Mouse (Mus musculus) liver, embryonic 12.5 days (tissue): ENCODE measurements at regions not wholly inside any gene's neighbourhood (a gene's known extent, or its start where the extent isn't known, plus 50 kb on each side); places are given as distances from the start of the nearest gene placed in this dataset.
A peak's percentile ranks its signal among the peaks of the same experiment; 100 is the strongest.

Experiments used
- ATAC-seq: fragments of 200-750 bp; cut with Nextera tagmentation; 2 replicates; pipeline ENCODE4 v1.8.0; 2017; ENCODE audit warnings: moderate number of reproducible peaks, mild to moderate bottlenecking, moderate library complexity
- H3K27ac ChIP-seq: fragments of 300-500 bp; sonication (generic); 2 replicates; pipeline ENCODE4 v1.5.1; 2016; ENCODE audit warnings: mild to moderate bottlenecking
- H3K27me3 ChIP-seq: fragments of 300-500 bp; sonication (generic); replicated peaks from 2 replicates; pipeline ENCODE4 v1.6.1; 2016; ENCODE audit warnings: mild to moderate bottlenecking, moderate library complexity
- H3K36me3 ChIP-seq: fragments of 300-500 bp; sonication (generic); 2 replicates; pipeline ENCODE4 v1.6.1; 2016; ENCODE audit warnings: mild to moderate bottlenecking, moderate library complexity
- H3K4me1 ChIP-seq: fragments of 300-500 bp; sonication (generic); 2 replicates; pipeline ENCODE4 v1.6.1; 2016
- H3K4me2 ChIP-seq: fragments of 300-500 bp; sonication (generic); 2 replicates; pipeline ENCODE4 v1.6.1; 2016; ENCODE audit warnings: mild to moderate bottlenecking, moderate library complexity
- H3K4me3 ChIP-seq: fragments of 300-500 bp; sonication (generic); 2 replicates; pipeline ENCODE4 v1.5.1; 2016; ENCODE audit warnings: mild to moderate bottlenecking, moderate library complexity
- H3K9ac ChIP-seq: fragments of 300-500 bp; sonication (generic); 2 replicates; pipeline ENCODE4 v1.6.1; 2016; ENCODE audit warnings: mild to moderate bottlenecking, moderate library complexity
- H3K9me3 ChIP-seq: fragments of 300-500 bp; sonication (generic); replicated peaks from 2 replicates; pipeline ENCODE4 v1.6.1; 2016; ENCODE audit warnings: mild to moderate bottlenecking, moderate library complexity
- WGBS: fragments of 180-500 bp; shearing (Covaris S2); methylation state at CpG from one replicate; pipeline ENCODE4 v1.1.7; 2016; ENCODE audit not compliant: insufficient replicate concordance; 5-methylcytosine and 5-hydroxymethylcytosine counted together

- no peaks in the 10 kb centered on the region for H3K27me3 ChIP-seq
- H3K4me3 ChIP-seq: no peak overlapping the region
- WGBS: 88% methylated on average over 9 of the region's 9 CpGs
- no peak overlapping the region for H3K4me2 ChIP-seq
- H3K4me1 ChIP-seq: 0 out of 2 replicates have a peak, but pooled peaks cover 10% of the 10 kb centered on the region
- no peaks in the 10 kb centered on the region for H3K36me3 ChIP-seq
- H3K9me3 ChIP-seq: no peaks in the 10 kb centered on the region
- no peak for ATAC-seq
- no peak overlapping the region for H3K9ac ChIP-seq
- no peak overlapping the region for H3K27ac ChIP-seq
Measured at GRCm38 (mm10) chr12:17481687-17482086, 62.9 kb upstream of the Odc1 start.

GRCm38 (mm10) chr12:17482196-17482595 lies 62.4 kb upstream of the Odc1 start:
- Histone ChIP-seq H3K4me2 (no peak overlapping the region), H3K4me1 (peaks cover 15% of the 10 kb centered on the region), H3K9me3 (no peaks in the 10 kb centered on the region), H3K27me3 (no peaks in the 10 kb centered on the region), H3K36me3 (no peaks in the 10 kb centered on the region), H3K9ac (no peak overlapping the region), H3K27ac (no peak overlapping the region), H3K4me3 (no peak overlapping the region)
- ATAC-seq: no peak
- 81% methylated on average over 13 of the region's 13 CpGs for WGBS

DNA sequence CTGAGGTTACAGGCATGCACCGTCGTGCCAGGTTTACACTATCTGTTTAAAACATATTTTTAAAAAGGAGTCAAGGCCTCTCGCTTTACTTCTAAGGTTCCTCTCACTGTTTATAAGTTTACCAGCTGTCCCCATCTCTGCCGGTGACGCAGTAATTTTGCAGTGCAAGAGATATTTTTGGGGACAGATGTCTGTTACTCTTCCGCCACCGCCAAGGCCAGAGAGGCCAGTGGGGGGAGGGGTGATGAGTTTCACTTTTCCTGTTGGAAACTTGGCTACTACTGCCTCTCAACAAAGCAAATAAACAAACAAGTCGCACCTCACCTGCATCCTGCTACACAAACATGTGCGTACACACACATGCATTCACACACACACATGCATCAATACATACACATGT lies 60.1 kb upstream of the Odc1 start:
- no peak overlapping the region for H3K4me2 ChIP-seq
- H3K9ac ChIP-seq: no peak overlapping the region
- H3K27me3 ChIP-seq: 0 out of 2 replicates have a peak, but pooled peaks cover 3% of the 10 kb centered on the region
- H3K9me3 ChIP-seq: no peaks in the 10 kb centered on the region
- no peak overlapping the region for H3K4me3 ChIP-seq
- no peak overlapping the region for H3K27ac ChIP-seq
- H3K4me1 ChIP-seq: peaks cover 31% of the 10 kb centered on the region
- H3K36me3 ChIP-seq: no peaks in the 10 kb centered on the region
- 41% methylated on average over 9 of the region's 9 CpGs for WGBS
- no peak for ATAC-seq

DNA sequence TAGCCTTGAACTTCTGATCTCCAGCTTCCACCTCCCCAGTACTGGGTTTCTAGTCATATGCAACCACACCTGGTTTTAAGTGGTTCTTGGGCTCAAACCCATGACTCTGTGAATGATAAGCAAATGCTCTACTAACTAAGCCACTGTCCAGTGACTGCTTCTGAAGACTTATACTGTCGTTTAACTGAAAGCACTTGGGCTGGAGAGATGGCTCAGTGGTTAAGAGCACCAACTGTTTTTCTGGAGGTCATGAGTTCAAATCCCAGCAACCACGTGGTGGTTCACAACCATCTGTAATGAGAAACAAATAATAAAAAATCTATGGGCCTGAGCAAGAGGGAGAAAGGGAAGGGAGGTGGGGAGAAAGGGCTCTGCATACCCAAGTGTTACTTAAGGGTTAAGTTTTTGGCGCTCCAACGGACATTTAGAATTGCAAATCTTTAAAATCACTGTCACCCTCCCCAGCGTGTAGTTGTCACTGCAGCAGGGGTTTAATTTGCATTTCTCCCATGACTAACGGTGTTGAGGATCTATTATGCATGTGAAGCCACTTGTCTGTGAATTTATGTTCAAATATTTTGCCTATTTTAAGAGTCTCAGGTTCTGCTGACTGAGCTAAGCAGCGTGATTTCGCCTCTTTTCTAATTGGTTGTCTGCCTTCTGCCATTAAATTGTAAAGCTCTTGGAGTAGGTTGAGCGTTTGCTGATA lies 58.4 kb upstream of the Odc1 start:
- Histone ChIP-seq H3K36me3 (no peaks in the 10 kb centered on the region), H3K9ac (no peak overlapping the region), H3K4me3 (no peak overlapping the region), H3K9me3 (no peaks in the 10 kb centered on the region), H3K4me2 (no peak overlapping the region), H3K27ac (no peak overlapping the region), H3K27me3 (0 out of 2 replicates have a peak, but pooled peaks cover 3% of the 10 kb centered on the region), H3K4me1 (peaks cover 31% of the 10 kb centered on the region)
- no peak for ATAC-seq
- 52% methylated on average over 9 of the region's 9 CpGs for WGBS

DNA sequence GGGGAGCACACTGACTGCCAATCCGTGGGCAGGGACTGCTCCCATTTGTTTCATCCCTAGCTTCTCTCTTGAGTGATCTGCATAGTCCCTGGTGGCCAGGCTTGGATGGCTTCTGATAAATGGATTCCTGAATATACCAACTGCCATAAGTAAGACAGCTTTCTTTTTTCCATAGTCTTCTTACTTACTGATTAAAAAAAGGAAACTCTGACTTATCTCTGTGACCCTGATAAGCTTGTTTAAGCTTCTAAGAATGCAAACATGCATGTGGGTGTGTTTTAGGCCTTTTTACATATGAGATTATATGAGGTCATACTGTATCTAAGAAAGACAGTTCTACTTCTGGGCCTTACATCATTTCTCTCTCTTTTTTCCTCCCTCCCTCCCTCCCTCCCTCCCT lies 57.3 kb upstream of the Odc1 start:
- 0 out of 2 replicates have a peak, but pooled peaks cover 3% of the 10 kb centered on the region for H3K27me3 ChIP-seq
- H3K36me3 ChIP-seq: no peaks in the 10 kb centered on the region
- no peak overlapping the region for H3K27ac ChIP-seq
- H3K4me2 ChIP-seq: no peak overlapping the region
- H3K9ac ChIP-seq: no peak overlapping the region
- H3K9me3 ChIP-seq: no peaks in the 10 kb centered on the region
- no peak for ATAC-seq
- WGBS: 21% methylated on average over 1 of the region's 1 CpGs
- no peak overlapping the region for H3K4me3 ChIP-seq
- peaks cover 31% of the 10 kb centered on the region for H3K4me1 ChIP-seq

- H3K27me3 ChIP-seq: 0 out of 2 replicates have a peak, but pooled peaks cover 3% of the 10 kb centered on the region
- WGBS: 72% methylated on average over 1 of the region's 1 CpGs
- no peaks in the 10 kb centered on the region for H3K9me3 ChIP-seq
- ATAC-seq: no peak
- no peak overlapping the region for H3K4me2 ChIP-seq
- H3K4me1 ChIP-seq: peaks cover 40% of the 10 kb centered on the region
- H3K36me3 ChIP-seq: no peaks in the 10 kb centered on the region
- no peak overlapping the region for H3K27ac ChIP-seq
- no peak overlapping the region for H3K9ac ChIP-seq
- H3K4me3 ChIP-seq: no peak overlapping the region
Measured at GRCm38 (mm10) chr12:17488203-17488602, 56.4 kb upstream of the Odc1 start.

DNA sequence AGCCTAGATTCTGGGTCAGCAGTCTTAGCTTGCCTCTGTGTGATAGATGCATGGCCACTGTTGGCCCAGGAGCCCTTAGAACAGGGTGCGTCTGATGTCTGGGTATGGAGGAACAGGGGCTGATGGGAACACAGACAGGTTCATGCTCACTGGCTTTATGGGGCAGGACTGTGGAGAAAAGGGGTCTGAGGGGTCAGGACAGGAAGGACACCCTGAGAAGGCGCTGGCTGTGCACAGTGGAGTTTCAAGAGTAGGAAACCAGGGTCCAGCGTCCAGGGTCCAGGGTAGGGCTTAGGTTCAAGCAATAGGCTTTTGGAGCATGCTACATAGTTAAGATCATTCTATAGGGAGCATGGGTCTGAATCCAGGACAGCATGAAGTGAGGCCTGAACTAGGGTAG lies 54.6 kb upstream of the Odc1 start:
- Histone ChIP-seq H3K9me3 (no peaks in the 10 kb centered on the region), H3K27ac (no peak overlapping the region), H3K27me3 (peaks cover 11% of the 10 kb centered on the region; the same call in 1 of the 2 replicates), H3K4me3 (no peak overlapping the region), H3K9ac (no peak overlapping the region), H3K36me3 (no peaks in the 10 kb centered on the region), H3K4me2 (no peak overlapping the region), H3K4me1 (peaks cover 45% of the 10 kb centered on the region)
- no peak for ATAC-seq
- 76% methylated on average over 3 of the region's 3 CpGs for WGBS

GRCm38 (mm10) chr12:17492574-17492973 lies 52.0 kb upstream of the Odc1 start:
- peaks cover 48% of the 10 kb centered on the region for H3K4me1 ChIP-seq
- no peak overlapping the region for H3K27ac ChIP-seq
- H3K36me3 ChIP-seq: no peaks in the 10 kb centered on the region
- H3K27me3 ChIP-seq: peaks cover 27% of the 10 kb centered on the region
- no peak overlapping the region for H3K4me2 ChIP-seq
- H3K9ac ChIP-seq: no peak overlapping the region
- WGBS: 70% methylated on average over 4 of the region's 4 CpGs
- H3K4me3 ChIP-seq: no peak overlapping the region
- H3K9me3 ChIP-seq: no peaks in the 10 kb centered on the region
- ATAC-seq: no peak

- no peaks in the 10 kb centered on the region for H3K9me3 ChIP-seq
- H3K36me3 ChIP-seq: no peaks in the 10 kb centered on the region
- H3K4me1 ChIP-seq: peaks cover 44% of the 10 kb centered on the region
- no peak overlapping the region for H3K27ac ChIP-seq
- whole genome bisulfite sequencing: 63% methylated on average over 7 of the region's 7 CpGs
- ATAC-seq: peak; percentile 33; the same call in 1 of the 2 replicates
- peaks cover 27% of the 10 kb centered on the region for H3K27me3 ChIP-seq
- no peak overlapping the region for H3K4me3 ChIP-seq
- H3K9ac ChIP-seq: no peak overlapping the region
- H3K4me2 ChIP-seq: no peak overlapping the region
Measured at GRCm38 (mm10) chr12:17493053-17493452, 51.5 kb upstream of the Odc1 start.

GRCm38 (mm10) chr12:17493810-17494209 lies 50.8 kb upstream of the Odc1 start:
- Histone ChIP-seq H3K4me1 (peaks cover 36% of the 10 kb centered on the region), H3K4me2 (no peak overlapping the region), H3K9ac (no peak overlapping the region), H3K27me3 (peaks cover 27% of the 10 kb centered on the region), H3K27ac (no peak overlapping the region), H3K4me3 (no peak overlapping the region), H3K9me3 (no peaks in the 10 kb centered on the region), H3K36me3 (no peaks in the 10 kb centered on the region)
- ATAC-seq: no peak
- 51% methylated on average over 3 of the region's 3 CpGs for WGBS
